24 mouse cellular contexts compared by ENCODE assay signal in the genomic region with DNA sequence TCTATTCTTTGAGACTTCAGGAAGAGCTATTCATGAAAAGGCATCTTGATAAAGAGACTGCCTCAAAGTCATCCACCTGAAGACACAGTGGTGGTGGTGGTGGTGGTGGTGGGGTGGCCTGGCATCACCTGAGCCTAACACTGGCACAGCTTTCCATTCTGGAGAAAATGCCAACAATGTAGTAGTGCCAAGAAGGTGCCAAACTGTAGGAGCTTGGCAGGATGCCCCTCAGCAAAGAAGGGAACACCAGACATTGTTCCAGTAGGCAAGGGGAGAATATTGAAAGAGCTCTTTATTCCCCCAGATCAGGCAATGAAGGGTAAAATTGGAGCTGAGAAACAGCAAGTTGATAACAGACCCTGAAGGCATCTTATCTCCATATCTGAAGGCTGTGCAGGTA.
"Had no signal": no experiment of that assay in that cellular context is flagged by ENCODE, and none has a peak within 500 bp of the region (broad histone marks: within the 10 kb centered on the region; RNA-seq: fewer than 3 reads in every experiment).

No protein-coding gene starts in this region.

- H3K27ac ChIP-seq: heart, embryonic 10.5 days; hindbrain, embryonic 10.5 days; hindbrain, embryonic 12.5 days; hindbrain, embryonic 14.5 days; intestine, embryonic 15.5 days; layer of hippocampus, adult 2 months; left cerebral cortex, adult 2 months; limb, embryonic 10.5 days; limb, embryonic 12.5 days; liver, embryonic 13.5 days; liver, embryonic 15.5 days had no signal

- DNase-seq: gastrocnemius, postnatal 14 days; gastrocnemius, postnatal 36 days; heart, adult 18-20 months; heart, postnatal 10 days; heart, postnatal 4 days; kidney, adult 18-20 months; kidney, adult 8-10 months; kidney, postnatal 10 days; kidney, postnatal 25 days; kidney, postnatal 4 days; liver; liver, embryonic 13.5 days; liver, postnatal 0 days had no signal

- H3K4me3 ChIP-seq: heart, embryonic 10.5 days; heart, embryonic 12.5 days; hindbrain, embryonic 10.5 days; hindbrain, embryonic 12.5 days; intestine, embryonic 15.5 days; layer of hippocampus, adult 2 months; left cerebral cortex, adult 2 months; limb, embryonic 10.5 days; limb, embryonic 12.5 days; liver, embryonic 13.5 days; liver, embryonic 15.5 days had no signal
